Mouse (Mus musculus): ENCODE results near the gene Olfr1023.

Olfr1023 gene

DNA sequence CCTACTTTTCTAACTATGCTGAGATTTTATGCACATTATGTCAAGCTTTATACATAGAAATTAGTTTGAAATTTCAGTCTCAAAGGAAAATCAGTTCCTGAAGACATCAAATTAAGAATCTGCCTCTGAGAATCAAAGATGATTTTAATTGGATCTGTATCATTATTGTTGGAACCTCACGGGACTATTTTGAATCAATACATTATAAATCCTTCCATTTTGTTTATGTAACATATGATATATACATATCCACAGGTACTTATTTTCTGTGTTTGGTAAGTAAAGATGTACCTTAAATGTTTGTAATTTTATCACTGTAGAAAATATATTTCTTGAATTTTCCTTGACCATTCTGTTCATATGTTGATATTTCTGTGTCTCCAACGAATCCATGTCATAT is at the start of gene Olfr1023:
Olfr1023 (plus strand) TSS at position 301 of the 400 bp plus-strand sequence.
- no peak for DNase-seq (ENCODE audit: low spot score in 2 of 2)

DNA sequence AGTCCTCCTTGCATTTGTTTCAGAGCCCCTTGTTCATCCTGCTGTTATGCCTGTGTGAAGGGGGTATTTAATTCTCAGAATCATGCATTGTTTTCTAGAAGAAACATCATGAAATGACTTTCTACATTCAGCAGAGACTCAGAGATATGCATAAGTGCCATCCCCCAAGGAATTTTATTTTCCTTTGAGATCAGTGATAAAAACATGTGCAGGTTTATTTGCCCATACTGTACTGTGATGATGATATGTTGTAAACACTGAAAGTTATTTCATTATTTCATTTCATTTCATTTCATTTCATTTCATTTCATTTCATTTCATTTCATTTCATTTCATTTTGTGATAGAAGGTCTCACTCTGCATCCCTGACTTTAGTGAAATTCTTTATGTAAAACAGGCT is 40.1 kb upstream of the Olfr1023 start, which contains the start of gene Olfr1019:
Olfr1019 (minus strand) TSS at position 101 of the 400 bp plus-strand sequence.
- DNase-seq (ENCODE audit: low spot score in 2 of 2), result no peak

DNA sequence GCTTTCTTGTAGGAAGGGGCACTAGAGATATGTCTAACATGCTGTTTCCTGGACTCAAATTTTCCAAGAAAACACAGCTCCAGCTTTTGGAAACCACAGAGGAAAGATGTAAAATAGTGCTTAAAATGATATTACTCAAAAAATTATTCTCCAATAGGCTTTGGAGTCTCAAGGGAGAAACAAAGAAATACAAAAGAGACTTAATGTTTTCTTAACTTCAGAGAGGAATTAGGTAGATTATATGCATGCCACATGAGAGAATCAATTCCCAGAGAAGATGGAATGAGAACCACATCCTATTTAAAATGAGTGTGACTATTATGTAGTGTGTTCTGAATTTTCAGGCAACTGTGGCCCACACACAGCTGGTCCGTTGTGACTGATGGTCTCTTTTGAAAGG is 38.7 kb upstream of the Olfr1023 start, which contains the start of gene Olfr1020:
Olfr1020 (plus strand) TSS at position 301 of the 400 bp plus-strand sequence.
- no peak for DNase-seq (ENCODE audit: low spot score in 2 of 2)

DNA sequence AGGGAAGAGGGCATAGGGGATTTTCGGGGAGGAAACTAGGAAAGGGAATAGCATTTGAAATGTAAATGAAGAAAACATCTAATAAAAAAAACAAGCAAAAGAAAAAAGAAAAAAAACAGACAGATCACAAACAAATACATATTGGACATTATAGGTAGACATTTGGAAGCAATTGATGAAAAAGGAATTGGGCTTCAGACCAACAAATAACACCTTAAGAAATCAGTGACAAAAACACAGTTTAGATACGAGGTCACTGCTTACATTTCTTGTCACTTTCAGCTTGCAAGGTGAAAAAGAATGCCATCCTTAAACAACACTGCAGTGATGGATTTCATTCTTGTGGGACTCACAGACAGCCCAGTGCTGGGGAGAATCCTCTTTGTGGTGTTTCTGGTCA is 17.1 kb upstream of the Olfr1023 start, which contains the start of gene Olfr1022:
Olfr1022 (plus strand) TSS at position 301 of the 400 bp plus-strand sequence.
- DNase-seq (ENCODE audit: low spot score in 2 of 2), result no peak

DNA sequence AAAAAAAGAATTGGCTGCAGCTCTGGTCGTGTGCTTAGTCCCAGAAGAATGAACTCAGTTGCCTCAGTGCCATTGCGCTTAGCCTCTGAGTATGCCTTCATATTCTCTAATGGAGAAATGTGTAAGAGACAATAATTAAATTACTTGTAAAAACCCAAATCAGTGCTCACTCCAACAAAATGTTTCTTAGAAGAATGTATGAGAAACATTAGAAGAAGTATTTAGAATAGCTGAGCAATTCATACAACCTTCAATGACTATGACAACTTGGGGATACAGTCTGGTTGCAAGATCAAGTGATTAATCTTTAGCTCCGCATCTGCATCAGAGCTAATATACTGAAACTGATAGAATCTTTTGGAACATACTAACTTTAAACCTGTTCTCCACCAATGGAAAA is 19.5 kb downstream of the Olfr1023 start, which contains the start of gene Olfr1024:
Olfr1024 (minus strand) TSS at position 101 of the 400 bp plus-strand sequence.
- DNase-seq (ENCODE audit: low spot score in 2 of 2), result no peak

DNA sequence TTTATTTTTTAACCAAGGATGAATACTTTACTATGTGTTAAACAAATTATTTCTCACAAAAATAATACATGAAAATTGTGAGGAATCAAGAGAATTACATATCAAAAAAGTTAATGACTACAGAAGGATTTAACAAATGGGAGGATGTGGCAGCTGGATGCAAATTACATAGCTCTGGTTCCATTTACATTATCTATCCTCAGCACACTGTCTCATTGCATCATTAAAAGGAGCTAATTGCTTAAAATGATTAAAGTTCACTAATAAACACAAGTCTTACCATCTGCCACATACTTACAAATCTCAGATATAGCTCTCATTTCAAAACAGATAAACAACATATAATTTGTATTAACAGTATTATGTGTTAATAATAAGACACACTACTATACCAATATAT is 27.8 kb downstream of the Olfr1023 start:
- no peak for DNase-seq (ENCODE audit: low spot score in 2 of 2)

DNA sequence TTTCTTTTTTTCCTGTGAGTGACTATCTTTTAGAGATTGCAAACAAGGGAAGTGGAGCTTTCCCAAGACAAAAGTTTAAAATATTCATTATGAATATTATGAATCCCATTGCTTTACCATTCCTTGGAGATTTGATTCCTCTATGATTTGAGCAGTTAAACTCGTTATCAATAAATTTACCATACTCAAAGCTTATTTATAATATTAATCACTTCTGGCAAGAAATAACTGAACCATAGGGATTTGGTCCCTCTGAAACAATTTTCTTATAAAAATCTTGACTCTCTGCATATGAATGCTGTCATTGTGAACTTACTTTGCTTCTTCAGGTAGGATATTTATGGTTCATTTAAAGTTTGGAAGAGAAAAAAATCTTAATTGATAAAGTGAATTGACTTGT is 29.5 kb downstream of the Olfr1023 start, which contains the start of gene Olfr1025-ps1:
Olfr1025-ps1 (plus strand) TSS at position 301 of the 400 bp plus-strand sequence.
- DNase-seq (ENCODE audit: low spot score in 2 of 2), result no peak

DNA sequence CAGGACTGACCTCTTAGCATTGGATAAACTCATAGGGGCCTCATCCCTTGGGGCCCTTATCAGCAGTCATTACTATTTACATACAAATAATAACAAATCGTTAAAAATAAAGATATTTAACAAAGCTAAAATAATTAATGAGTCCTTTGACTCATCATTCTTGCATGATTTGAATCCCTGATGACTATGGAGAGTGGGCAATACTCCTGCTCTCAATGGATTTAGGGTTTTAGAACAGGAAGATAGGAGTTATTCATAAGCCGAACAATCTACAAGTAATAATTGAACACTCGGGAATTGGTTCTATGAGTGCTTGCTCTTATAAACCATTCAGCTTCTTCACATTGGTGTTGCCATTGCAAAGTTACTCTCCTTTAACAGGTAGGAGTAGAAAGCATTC is 35.8 kb downstream of the Olfr1023 start, which contains the start of gene Olfr1026:
Olfr1026 (plus strand) TSS at position 301 of the 400 bp plus-strand sequence.
- DNase-seq (ENCODE audit: low spot score in 2 of 2), result no peak

Measured in frontal cortex, postnatal 10 days (tissue).